Mouse (Mus musculus): ENCODE data around the gene Bcl6. TPM values are rescaled to one million over a fixed set of nuclear protein-coding genes. Genes with fewer than 3 reads are reported as not detected.

Bcl6 gene
- total and polyA plus RNA-seq, 2 experiments from 2014 or later = 0.25 to 2.8 TPM

GRCm38 (mm10) chr16:23930426-23931073 lies 58.1 kb downstream of the Bcl6 start:
- WGBS = 83% methylated on average over 3 of the region's 3 CpGs
- H3K9ac ChIP-seq (replicated peaks; ENCODE audit: low read depth, low read length) = no peak overlapping the region

GRCm38 (mm10) chr16:23927301-23928114 lies 61.1 kb downstream of the Bcl6 start:
- Histone ChIP-seq H3K36me3 (replicated peaks; ENCODE audit: control insufficient read depth, insufficient read depth, low read length) (no peaks in the 10 kb centered on the region), H3K27me3 (ENCODE audit: control insufficient read depth, insufficient read depth, low read length) (peaks cover 8% of the 10 kb centered on the region; the same call in 1 of the 2 replicates), H3K9ac (replicated peaks; ENCODE audit: low read depth, low read length) (no peak overlapping the region), H3K4me3 (ENCODE audit: low read depth, low read length) (no peak overlapping the region), H3K27ac (ENCODE audit: low read depth) (no peak overlapping the region), H3K9me3 (replicated peaks; ENCODE audit: control insufficient read depth, low read length) (no peaks in the 10 kb centered on the region), H3K4me2 (ENCODE audit: low read depth, low read length) (no peak overlapping the region), H3K4me1 (ENCODE audit: control insufficient read depth, insufficient read depth) (no peaks in the 10 kb centered on the region)
- TF ChIP-seq CTCF (IDR thresholded peaks at IDR 0.05; ENCODE audit: low read depth) = no peak
- no peak for TF ChIP-seq EP300 (IDR thresholded peaks at IDR 0.05; ENCODE audit: low read depth)
- DNase-seq (ENCODE audit: low spot score) = no peak
- WGBS = 85% methylated on average over 33 of the region's 33 CpGs
- ATAC-seq (ENCODE audit: insufficient read depth, low read depth) = no peak

More at GRCm38 (mm10) chr16:23930426-23931073, 58.1 kb downstream of the Bcl6 start:
- ATAC-seq (ENCODE audit: insufficient read depth, low read depth) (no peak), DNase-seq (ENCODE audit: low spot score) (no peak)
- Histone ChIP-seq H3K9me3 (replicated peaks; ENCODE audit: control insufficient read depth, low read length) (no peaks in the 10 kb centered on the region), H3K4me1 (ENCODE audit: control insufficient read depth, insufficient read depth) (no peaks in the 10 kb centered on the region), H3K4me3 (ENCODE audit: low read depth, low read length) (no peak overlapping the region), H3K27ac (ENCODE audit: low read depth) (no peak overlapping the region), H3K4me2 (ENCODE audit: low read depth, low read length) (no peak overlapping the region), H3K36me3 (replicated peaks; ENCODE audit: control insufficient read depth, insufficient read depth, low read length) (no peaks in the 10 kb centered on the region), H3K27me3 (ENCODE audit: control insufficient read depth, insufficient read depth, low read length) (peaks cover 8% of the 10 kb centered on the region; the same call in 1 of the 2 replicates)
- TF ChIP-seq CTCF (IDR thresholded peaks at IDR 0.05; ENCODE audit: low read depth) (no peak), EP300 (IDR thresholded peaks at IDR 0.05; ENCODE audit: low read depth) (no peak)

- no peaks in the 10 kb centered on the region for H3K9me3 ChIP-seq (replicated peaks; ENCODE audit: control insufficient read depth, low read length)
- no peaks in the 10 kb centered on the region for H3K36me3 ChIP-seq (replicated peaks; ENCODE audit: control insufficient read depth, insufficient read depth, low read length)
- H3K4me1 ChIP-seq (ENCODE audit: control insufficient read depth, insufficient read depth) = no peaks in the 10 kb centered on the region
- H3K27me3 ChIP-seq (ENCODE audit: control insufficient read depth, insufficient read depth, low read length) = no peaks in the 10 kb centered on the region
- H3K9ac ChIP-seq (replicated peaks; ENCODE audit: low read depth, low read length) = no peak overlapping the region
- TF ChIP-seq CTCF (IDR thresholded peaks at IDR 0.05; ENCODE audit: low read depth) = no peak
- TF ChIP-seq EP300 (IDR thresholded peaks at IDR 0.05; ENCODE audit: low read depth) = no peak
- no peak overlapping the region for H3K4me2 ChIP-seq (ENCODE audit: low read depth, low read length)
- 78% methylated on average over 1 of the region's 1 CpGs for WGBS
- no peak overlapping the region for H3K27ac ChIP-seq (ENCODE audit: low read depth)
- ATAC-seq (ENCODE audit: insufficient read depth, low read depth) (no peak), DNase-seq (ENCODE audit: low spot score) (no peak)
- H3K4me3 ChIP-seq (ENCODE audit: low read depth, low read length) = no peak overlapping the region
Observed at GRCm38 (mm10) chr16:23922906-23923305, 65.7 kb downstream of the Bcl6 start.

- Histone ChIP-seq H3K9ac (replicated peaks; ENCODE audit: low read depth, low read length) (no peak overlapping the region), H3K27me3 (ENCODE audit: control insufficient read depth, insufficient read depth, low read length) (no peaks in the 10 kb centered on the region), H3K4me3 (ENCODE audit: low read depth, low read length) (no peak overlapping the region), H3K9me3 (replicated peaks; ENCODE audit: control insufficient read depth, low read length) (no peaks in the 10 kb centered on the region), H3K4me1 (ENCODE audit: control insufficient read depth, insufficient read depth) (no peaks in the 10 kb centered on the region), H3K4me2 (ENCODE audit: low read depth, low read length) (no peak overlapping the region), H3K36me3 (replicated peaks; ENCODE audit: control insufficient read depth, insufficient read depth, low read length) (no peaks in the 10 kb centered on the region), H3K27ac (ENCODE audit: low read depth) (no peak overlapping the region)
- no peak for DNase-seq (ENCODE audit: low spot score)
- ATAC-seq (ENCODE audit: insufficient read depth, low read depth) = no peak
- TF ChIP-seq EP300 (IDR thresholded peaks at IDR 0.05; ENCODE audit: low read depth) (no peak), CTCF (IDR thresholded peaks at IDR 0.05; ENCODE audit: low read depth) (no peak)
- WGBS = 62% methylated on average over 5 of the region's 5 CpGs
Observed at GRCm38 (mm10) chr16:23921697-23922096, 67.0 kb downstream of the Bcl6 start.

- Histone ChIP-seq H3K4me3 (ENCODE audit: low read depth, low read length) (no peak overlapping the region), H3K36me3 (replicated peaks; ENCODE audit: control insufficient read depth, insufficient read depth, low read length) (no peaks in the 10 kb centered on the region), H3K9me3 (replicated peaks; ENCODE audit: control insufficient read depth, low read length) (no peaks in the 10 kb centered on the region), H3K4me1 (ENCODE audit: control insufficient read depth, insufficient read depth) (no peaks in the 10 kb centered on the region), H3K9ac (replicated peaks; ENCODE audit: low read depth, low read length) (no peak overlapping the region), H3K27ac (ENCODE audit: low read depth) (no peak overlapping the region), H3K4me2 (ENCODE audit: low read depth, low read length) (no peak overlapping the region), H3K27me3 (ENCODE audit: control insufficient read depth, insufficient read depth, low read length) (no peaks in the 10 kb centered on the region)
- 63% methylated on average over 2 of the region's 2 CpGs for WGBS
- ATAC-seq (ENCODE audit: insufficient read depth, low read depth) = no peak
- no peak for TF ChIP-seq EP300 (IDR thresholded peaks at IDR 0.05; ENCODE audit: low read depth)
- TF ChIP-seq CTCF (IDR thresholded peaks at IDR 0.05; ENCODE audit: low read depth) = no peak
- no peak for DNase-seq (ENCODE audit: low spot score)
Observed at GRCm38 (mm10) chr16:23919418-23919817, 69.2 kb downstream of the Bcl6 start.

Other genes starting within 250 kb of the Bcl6 start
- 5.5 TPM in 1 of 2 replicates, not detected in the other for gene Sst, start 97.9 kb downstream of the Bcl6 start, total RNA-seq (2014; rRNA removed; ENCODE audit: low replicate concordance)
- not detected in 2 replicates for gene Sst, start 97.9 kb downstream of the Bcl6 start, polyA plus RNA-seq (2015; fragmentation: Nextera tagmentation; extraction: Ambion mirVana)
- gene Rtp2, start 56.5 kb downstream of the Bcl6 start, total RNA-seq (2014; rRNA removed; ENCODE audit: low replicate concordance) = not detected in 2 replicates
- not detected in 2 replicates for gene Rtp2, start 56.5 kb downstream of the Bcl6 start, polyA plus RNA-seq (2015; fragmentation: Nextera tagmentation; extraction: Ambion mirVana)
- not detected in 2 replicates for gene Gm37419, start 370 bp downstream of the Bcl6 start, total RNA-seq (2014; rRNA removed; ENCODE audit: low replicate concordance)
- gene Gm37419, start 370 bp downstream of the Bcl6 start, polyA plus RNA-seq (2015; fragmentation: Nextera tagmentation; extraction: Ambion mirVana) = not detected in 2 replicates